Mouse (Mus musculus) kidney, postnatal 10 days (tissue): Measurements from ENCODE around the gene Dnajb5.

Source experiments
- DNase-seq: peaks from one replicate; pipeline ENCODE4 v3.0.0; 2021; ENCODE audit warnings: mixed read lengths

The Dnajb5 gene

GRCm38 (mm10) chr4:42949676-42950051, at the start of gene Dnajb5:
TSS of gene Dnajb5 (plus strand) at chr4:42949814.
- peak; percentile 96 for DNase-seq

GRCm38 (mm10) chr4:42900878-42901277, 48.7 kb upstream of the Dnajb5 start:
- no peak for DNase-seq

- peak; percentile 20 for DNase-seq
These were observed 47.4 kb upstream of the Dnajb5 start for GRCm38 (mm10) chr4:42902174-42902573.

GRCm38 (mm10) chr4:42902730-42903129, 46.9 kb upstream of the Dnajb5 start:
- DNase-seq, result no peak

- no peak for DNase-seq
These were observed 45.7 kb upstream of the Dnajb5 start for GRCm38 (mm10) chr4:42903942-42904341.

- no peak for DNase-seq
These were observed 45.1 kb upstream of the Dnajb5 start for GRCm38 (mm10) chr4:42904523-42904922.

- no peak for DNase-seq
These were observed 44.6 kb upstream of the Dnajb5 start for GRCm38 (mm10) chr4:42904966-42905365.

- DNase-seq, result no peak
These were observed 36.2 kb upstream of the Dnajb5 start for GRCm38 (mm10) chr4:42913391-42913790.

GRCm38 (mm10) chr4:42915311-42915710, 34.3 kb upstream of the Dnajb5 start:
- no peak for DNase-seq

GRCm38 (mm10) chr4:42915966-42916365, 33.6 kb upstream of the Dnajb5 start:
- DNase-seq, result no peak

- DNase-seq, result peak; percentile 57
These were observed 32.8 kb upstream of the Dnajb5 start, which contains the start of gene Phf24 for GRCm38 (mm10) chr4:42916617-42917401. TSS of gene Phf24 (plus strand) at chr4:42916660.

GRCm38 (mm10) chr4:42917402-42917774, 32.2 kb upstream of the Dnajb5 start:
- peak; percentile 30 for DNase-seq

GRCm38 (mm10) chr4:42920726-42921125, 28.9 kb upstream of the Dnajb5 start:
- no peak for DNase-seq

- no peak for DNase-seq
These were observed 28.1 kb upstream of the Dnajb5 start for GRCm38 (mm10) chr4:42921536-42921935.

- no peak for DNase-seq
These were observed 27.6 kb upstream of the Dnajb5 start for GRCm38 (mm10) chr4:42922056-42922455.

- no peak for DNase-seq
These were observed 27.2 kb upstream of the Dnajb5 start for GRCm38 (mm10) chr4:42922461-42922860.

GRCm38 (mm10) chr4:42924095-42924710, 25.4 kb upstream of the Dnajb5 start:
- DNase-seq, result peak; percentile 1

GRCm38 (mm10) chr4:42928209-42928608, 21.4 kb upstream of the Dnajb5 start:
- peak; percentile 6 for DNase-seq

- DNase-seq, result peak; percentile 1
These were observed 20.7 kb upstream of the Dnajb5 start for GRCm38 (mm10) chr4:42928952-42929351.

GRCm38 (mm10) chr4:42932229-42932969, 17.2 kb upstream of the Dnajb5 start:
- no peak for DNase-seq

GRCm38 (mm10) chr4:42933630-42934029, 16.0 kb upstream of the Dnajb5 start:
- peak; percentile 81 for DNase-seq

GRCm38 (mm10) chr4:42941396-42941795, 8.2 kb upstream of the Dnajb5 start:
- no peak for DNase-seq

- DNase-seq, result no peak
These were observed 6.3 kb upstream of the Dnajb5 start for GRCm38 (mm10) chr4:42943341-42943740.

GRCm38 (mm10) chr4:42944185-42944584, 5.4 kb upstream of the Dnajb5 start:
- DNase-seq, result no peak
